Mouse (Mus musculus) CH12.LX (cell line): ENCODE measurements around the gene Mical3.

Experiments
- BHLHE40 ChIP-seq: IDR thresholded peaks from 2 replicates; pipeline ENCODE4 v1.6.1; 2011; ENCODE audit warnings: mild to moderate bottlenecking, low read depth, low read length, improper control_type of control experiment
- CTCF ChIP-seq, 2 experiments: IDR thresholded peaks in 1 of 2; conservative IDR thresholded peaks in 1 of 2; 2 replicates each; pipeline ENCODE4 v1.5.1; 2011 to 2012; ENCODE audit warnings: low read depth in 2 of 2, low read length in 2 of 2, improper control_type of control experiment in 1 of 2, inconsistent platforms in 1 of 2, mild to moderate bottlenecking in 1 of 2, moderate library complexity in 1 of 2
- HCFC1 ChIP-seq: IDR thresholded peaks from 2 replicates; pipeline ENCODE4 v1.6.1; 2012; ENCODE audit warnings: low read depth, mild to moderate bottlenecking, inconsistent platforms, low read length, improper control_type of control experiment
- MYC ChIP-seq: IDR thresholded peaks from 2 replicates; pipeline ENCODE4 v1.6.1; 2011; ENCODE audit warnings: low read depth, mild to moderate bottlenecking, improper control_type of control experiment, low read length
- POLR2A ChIP-seq: IDR thresholded peaks from 2 replicates; pipeline ENCODE4 v1.6.1; 2011; ENCODE audit warnings: low read depth, mild to moderate bottlenecking, improper control_type of control experiment, low read length
- ZC3H11A ChIP-seq: IDR thresholded peaks from 2 replicates; pipeline ENCODE4 v1.6.1; 2012; ENCODE audit warnings: low read depth, mild to moderate bottlenecking, inconsistent platforms, low read length, improper control_type of control experiment
- ZNF384 ChIP-seq: IDR thresholded peaks from 2 replicates; pipeline ENCODE4 v1.6.1; 2012; ENCODE audit warnings: low read depth, low read length, improper control_type of control experiment, inconsistent platforms

GRCm38 (mm10) chr6:121154451-121155300 is 23.9 kb upstream of the Mical3 start:
- TF ChIP-seq HCFC1, result no peak
- no peak for TF ChIP-seq MYC
- no peak for TF ChIP-seq CTCF (conservative IDR thresholded peaks at IDR 0.05 in 1 of 2, IDR thresholded peaks at IDR 0.05 in 1 of 2; ENCODE audit: low read depth in 2 of 2, low read length in 2 of 2)
- TF ChIP-seq POLR2A, result no peak
- TF ChIP-seq BHLHE40, result no peak
- no peak for TF ChIP-seq ZC3H11A
- TF ChIP-seq ZNF384, result no peak
